Mouse (Mus musculus): ENCODE measurements around the gene Pfn5.
"Not testable (repeated sequence)": the region's sequence is repeated elsewhere in the genome, so short reads cannot be mapped to it uniquely, and the experiment has no call there.

Pfn5 gene

GRCm38 (mm10) chrX:95557887-95558286 is at the start of gene Pfn5, which contains the start of gene Asb12:
TSS of gene Pfn5 (plus strand) at chrX:95558104.
TSS of gene Asb12 (minus strand) at chrX:95557987.
- DNase-seq (ENCODE audit: low read depth): peak; percentile 48

DNA sequence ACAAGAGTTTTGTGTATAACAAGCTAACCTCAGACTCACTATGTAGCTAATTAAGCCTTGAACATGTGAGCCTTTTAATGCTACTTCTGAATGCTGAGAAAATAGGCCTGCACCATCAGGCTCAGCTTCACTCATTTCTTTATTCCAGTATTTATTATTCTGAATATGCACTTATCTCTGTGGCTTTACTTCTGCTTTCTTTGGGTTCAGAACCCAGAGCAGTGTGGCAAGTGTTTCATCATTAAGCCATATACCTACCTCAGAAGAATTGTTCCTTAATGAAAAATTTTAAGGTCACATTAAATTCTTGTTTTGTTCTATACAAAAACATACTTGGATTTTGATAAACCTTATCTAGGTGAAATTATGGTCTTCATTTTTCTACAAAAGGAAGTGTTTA is 34.0 kb upstream of the Pfn5 start:
- DNase-seq (ENCODE audit: low read depth): peak; percentile 33

GRCm38 (mm10) chrX:95525166-95525565 is 32.7 kb upstream of the Pfn5 start:
- peak; percentile 79 for DNase-seq (ENCODE audit: low read depth)

- DNase-seq (ENCODE audit: low read depth): not testable (repeated sequence)
Measured at GRCm38 (mm10) chrX:95535493-95535892, 22.4 kb upstream of the Pfn5 start.

- DNase-seq (ENCODE audit: low read depth): no peak
Measured at GRCm38 (mm10) chrX:95554321-95554720, 3.6 kb upstream of the Pfn5 start.

DNA sequence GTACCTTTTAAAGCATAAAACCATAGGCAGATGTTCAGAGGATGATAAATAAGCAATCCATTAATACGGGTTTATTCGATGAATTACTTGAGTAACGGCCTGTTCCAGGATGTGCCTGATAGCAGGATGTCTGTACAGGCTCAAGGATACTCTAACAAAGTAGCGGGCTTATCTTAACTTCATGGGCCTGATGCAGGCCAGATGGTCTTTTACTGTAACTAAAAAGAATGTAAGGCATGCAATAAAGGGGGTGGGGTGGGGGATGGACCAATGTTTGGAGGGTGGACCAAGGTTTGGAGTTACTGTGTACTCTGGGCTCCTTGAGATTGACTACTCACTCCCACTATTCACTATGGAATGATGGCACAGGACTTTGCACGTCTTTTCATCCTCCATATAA is 42.7 kb downstream of the Pfn5 start:
- no peak for DNase-seq (ENCODE audit: low read depth)
